Mouse (Mus musculus) hindbrain, embryonic 15.5 days (tissue): ENCODE measurements around the gene Hsh2d. TPM values are rescaled to one million over a fixed set of nuclear protein-coding genes. Genes with fewer than 3 reads are reported as not detected.

Source experiments
- ATAC-seq: fragments of 200-750 bp; cut with Nextera tagmentation; 2 replicates; pipeline ENCODE4 v1.8.0; 2017; ENCODE audit warnings: low read depth, moderate number of reproducible peaks, moderate TSS enrichment; ENCODE audit not compliant: low FRiP score
- H3K27ac ChIP-seq: fragments of 300-500 bp; sonication (generic); replicated peaks from 2 replicates; pipeline ENCODE4 v1.5.1; 2015; ENCODE audit warnings: mild to moderate bottlenecking, inconsistent platforms
- H3K27me3 ChIP-seq: fragments of 300-500 bp; sonication (generic); 2 replicates; pipeline ENCODE4 v1.6.1; 2015; ENCODE audit warnings: control low read depth, inconsistent platforms
- H3K36me3 ChIP-seq: fragments of 300-500 bp; sonication (generic); 2 replicates; pipeline ENCODE4 v1.6.1; 2015; ENCODE audit warnings: control low read depth, inconsistent platforms
- H3K4me1 ChIP-seq: fragments of 300-500 bp; sonication (generic); replicated peaks from 2 replicates; pipeline ENCODE4 v1.6.1; 2015; ENCODE audit warnings: control low read depth, inconsistent platforms
- H3K4me2 ChIP-seq: fragments of 300-500 bp; sonication (generic); 2 replicates; pipeline ENCODE4 v1.6.1; 2015; ENCODE audit warnings: moderate library complexity, mild to moderate bottlenecking, inconsistent platforms
- H3K4me3 ChIP-seq: fragments of 300-500 bp; sonication (generic); 2 replicates; pipeline ENCODE4 v1.5.1; 2015; ENCODE audit warnings: mild to moderate bottlenecking, inconsistent platforms
- H3K9ac ChIP-seq: fragments of 300-500 bp; sonication (generic); 2 replicates; pipeline ENCODE4 v1.6.1; 2015; ENCODE audit warnings: inconsistent platforms
- H3K9me3 ChIP-seq: fragments of 300-500 bp; sonication (generic); 2 replicates; pipeline ENCODE4 v1.6.1; 2016; ENCODE audit warnings: control low read depth, inconsistent platforms
- WGBS: fragments of 180-500 bp; shearing (Covaris S2); methylation state at CpG from one replicate; pipeline ENCODE4 v1.1.7; 2015; 5-methylcytosine and 5-hydroxymethylcytosine counted together
- polyA plus RNA-seq: library from polyadenylated mRNA; unstranded; fragments of >200 nt; fragmentation: Nextera tagmentation; extraction: Ambion mirVana; gene quantifications from 2 replicates; pipeline ENCODE4 v1.2.1, GENCODE M21; 2015

Gene Hsh2d
- polyA plus RNA-seq, 1 experiment from 2014 or later = not detected

DNA sequence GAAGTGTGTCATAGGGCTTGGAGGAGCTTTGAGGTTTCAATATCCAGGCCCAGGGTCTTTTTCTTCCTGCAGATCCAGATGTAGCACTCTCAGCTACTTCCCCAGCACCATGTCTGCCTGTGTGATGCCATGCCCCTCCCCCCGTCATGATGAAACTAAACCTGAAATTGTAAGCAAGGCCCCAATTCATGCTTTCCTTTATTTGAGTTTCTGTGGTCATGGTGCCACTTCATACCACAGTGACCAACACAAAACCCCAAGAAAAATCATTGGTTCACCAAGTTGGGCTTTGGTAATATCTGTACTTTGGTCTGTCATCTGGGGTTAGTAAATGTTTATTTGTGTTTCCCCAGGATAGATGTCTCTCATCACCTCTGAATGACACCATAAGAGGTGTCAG lies 19.1 kb downstream of the Hsh2d start:
- H3K4me3 ChIP-seq = no peak overlapping the region
- WGBS = 73% methylated on average over 1 of the region's 1 CpGs
- H3K27ac ChIP-seq = no peak overlapping the region
- ATAC-seq = no peak
- no peaks in the 10 kb centered on the region for H3K4me1 ChIP-seq
- H3K9me3 ChIP-seq = no peaks in the 10 kb centered on the region; the same call in 1 of the 2 replicates
- no peaks in the 10 kb centered on the region for H3K36me3 ChIP-seq
- no peaks in the 10 kb centered on the region for H3K27me3 ChIP-seq
- no peak overlapping the region for H3K4me2 ChIP-seq
- H3K9ac ChIP-seq = no peak overlapping the region

DNA sequence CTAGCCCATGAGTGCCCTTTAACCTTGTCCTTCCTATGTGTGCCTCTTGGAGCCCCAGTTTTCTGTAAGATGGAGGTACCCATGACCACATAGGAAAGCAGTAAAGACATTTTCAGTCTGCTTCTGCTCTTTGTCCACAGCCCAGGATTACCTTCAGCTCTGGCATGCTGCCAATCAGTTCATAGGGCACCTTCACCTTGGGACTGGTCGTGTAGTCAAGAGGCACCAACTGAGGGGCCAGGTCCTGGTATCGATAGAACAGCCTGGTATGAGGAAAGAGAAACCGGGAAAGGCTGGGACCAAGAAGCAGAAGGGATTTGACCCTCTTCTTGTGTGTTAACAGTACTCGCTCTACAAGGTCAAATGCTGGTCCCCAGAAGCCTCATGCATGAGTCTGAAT lies 20.8 kb downstream of the Hsh2d start:
- no peaks in the 10 kb centered on the region for H3K4me1 ChIP-seq
- no peak overlapping the region for H3K4me2 ChIP-seq
- H3K4me3 ChIP-seq = no peak overlapping the region
- H3K27me3 ChIP-seq = no peaks in the 10 kb centered on the region
- H3K27ac ChIP-seq = no peak overlapping the region
- no peak overlapping the region for H3K9ac ChIP-seq
- whole genome bisulfite sequencing = 83% methylated on average over 4 of the region's 4 CpGs
- no peaks in the 10 kb centered on the region for H3K9me3 ChIP-seq
- H3K36me3 ChIP-seq = no peaks in the 10 kb centered on the region
- no peak for ATAC-seq

DNA sequence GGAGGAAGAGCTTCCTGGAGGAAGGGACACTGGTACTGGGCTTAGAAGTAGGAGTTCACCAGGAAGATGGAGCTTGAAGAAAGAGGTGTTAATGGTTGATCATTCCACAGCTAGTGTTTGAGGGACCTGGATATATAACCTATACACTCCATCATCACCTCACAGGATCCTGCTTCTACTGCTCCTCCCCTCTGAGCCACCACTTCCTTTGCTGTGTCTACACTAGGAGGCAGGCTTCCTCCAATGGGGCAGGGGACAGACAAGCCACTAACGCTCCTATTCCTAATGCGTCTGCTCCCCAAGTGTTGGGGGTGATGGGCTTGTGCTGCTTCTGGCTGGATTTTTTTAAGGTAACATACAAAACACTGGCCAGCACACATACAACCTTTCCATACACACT lies 21.3 kb downstream of the Hsh2d start:
- no peaks in the 10 kb centered on the region for H3K36me3 ChIP-seq
- no peak overlapping the region for H3K4me2 ChIP-seq
- 71% methylated on average over 2 of the region's 2 CpGs for WGBS
- no peak for ATAC-seq
- H3K27me3 ChIP-seq = no peaks in the 10 kb centered on the region
- H3K9ac ChIP-seq = no peak overlapping the region
- H3K4me1 ChIP-seq = no peaks in the 10 kb centered on the region
- no peaks in the 10 kb centered on the region for H3K9me3 ChIP-seq
- no peak overlapping the region for H3K4me3 ChIP-seq
- H3K27ac ChIP-seq = no peak overlapping the region

DNA sequence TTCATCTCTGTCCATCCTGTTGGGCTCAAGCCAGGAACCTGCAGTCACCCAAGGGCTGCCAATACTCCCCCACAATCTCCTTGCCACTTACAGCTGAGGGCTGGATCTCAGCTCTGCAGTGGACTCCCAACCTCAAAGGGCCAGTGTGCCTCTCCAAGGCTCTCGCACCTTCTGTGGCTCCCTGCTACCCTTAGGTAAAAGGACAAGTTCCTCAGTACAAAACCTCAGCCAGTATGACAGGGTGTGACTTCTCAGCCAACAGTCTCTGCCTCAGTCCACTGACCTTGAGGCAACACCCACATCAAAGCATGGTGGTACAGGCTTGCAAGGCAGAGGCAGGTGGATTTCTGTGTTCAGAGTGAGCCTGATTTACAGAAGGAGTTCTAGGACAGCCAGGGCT lies 22.4 kb downstream of the Hsh2d start:
- no peak for ATAC-seq
- Histone ChIP-seq H3K9ac (no peak overlapping the region), H3K4me3 (no peak overlapping the region), H3K9me3 (no peaks in the 10 kb centered on the region), H3K36me3 (no peaks in the 10 kb centered on the region), H3K27ac (no peak overlapping the region), H3K4me2 (no peak overlapping the region), H3K4me1 (no peaks in the 10 kb centered on the region), H3K27me3 (no peaks in the 10 kb centered on the region)
- WGBS = 94% methylated on average over 1 of the region's 1 CpGs

DNA sequence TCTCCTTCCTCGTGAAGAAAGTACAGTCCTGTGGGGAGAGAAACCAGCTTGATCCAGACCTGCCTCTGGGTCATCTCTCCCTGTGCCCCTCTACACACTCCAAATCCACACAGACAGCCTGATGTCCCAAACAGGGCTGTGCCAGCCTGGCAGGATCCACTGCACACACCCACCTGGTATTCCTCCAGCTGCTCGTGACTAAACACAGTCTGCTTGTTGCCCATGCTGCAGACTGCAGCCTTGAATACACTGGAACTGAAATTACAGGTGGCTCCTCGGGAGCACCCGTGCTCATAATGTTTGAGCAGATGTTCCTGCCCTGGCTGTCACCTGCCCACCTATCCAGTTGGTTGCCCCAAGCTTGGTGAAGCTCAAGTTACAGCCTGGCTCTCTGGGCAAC lies 23.3 kb downstream of the Hsh2d start, which contains the start of gene Cib3:
Gene Cib3, minus strand, starts transcription at position 87 of the 400 bp plus-strand sequence.
- no peak within 1 kb of the TSS for H3K27ac ChIP-seq
- no peak within 1 kb of the TSS for H3K4me3 ChIP-seq
- WGBS = 69% methylated on average over 4 of the region's 4 CpGs
- no peaks in the 10 kb centered on the region for H3K4me1 ChIP-seq
- H3K9me3 ChIP-seq = no peaks in the 10 kb centered on the region
- no peak within 1 kb of the TSS for H3K9ac ChIP-seq
- no peak for ATAC-seq
- H3K27me3 ChIP-seq = peaks cover 6% of the 10 kb centered on the region; the same call in 1 of the 2 replicates
- no peak within 1 kb of the TSS for H3K4me2 ChIP-seq
- H3K36me3 ChIP-seq = no peaks in the 10 kb centered on the region

DNA sequence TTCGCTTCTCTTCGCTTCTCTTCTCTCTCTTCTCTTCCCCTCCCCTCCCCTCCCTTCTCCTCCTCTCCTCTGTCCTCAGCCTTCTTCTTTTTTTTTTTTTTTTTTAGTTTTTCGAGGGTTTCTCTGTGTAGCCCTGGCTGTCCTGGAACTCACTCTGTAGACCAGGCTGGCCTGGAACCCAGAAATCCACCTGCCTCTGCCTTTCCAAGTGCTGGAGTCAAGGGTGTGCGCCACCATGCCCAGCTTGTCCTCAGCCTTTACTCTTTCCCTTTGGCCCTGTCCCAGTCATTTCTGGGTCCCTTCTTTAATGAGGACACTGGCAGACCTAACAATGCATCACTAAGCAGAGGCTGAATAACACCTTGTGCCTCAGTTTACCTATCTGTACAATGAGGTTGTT lies 24.1 kb downstream of the Hsh2d start, which contains the start of gene Gm11034:
Gene Gm11034, minus strand, starts transcription at position 101 of the 400 bp plus-strand sequence.
- H3K27me3 ChIP-seq = peaks cover 8% of the 10 kb centered on the region; the same call in 1 of the 2 replicates
- H3K9ac ChIP-seq = no peak within 1 kb of the TSS
- no peaks in the 10 kb centered on the region for H3K9me3 ChIP-seq
- H3K27ac ChIP-seq = no peak within 1 kb of the TSS
- WGBS = 76% methylated on average over 4 of the region's 4 CpGs
- no peak within 1 kb of the TSS for H3K4me2 ChIP-seq
- no peaks in the 10 kb centered on the region for H3K4me1 ChIP-seq
- H3K4me3 ChIP-seq = no peak within 1 kb of the TSS
- no peak for ATAC-seq
- H3K36me3 ChIP-seq = no peaks in the 10 kb centered on the region

DNA sequence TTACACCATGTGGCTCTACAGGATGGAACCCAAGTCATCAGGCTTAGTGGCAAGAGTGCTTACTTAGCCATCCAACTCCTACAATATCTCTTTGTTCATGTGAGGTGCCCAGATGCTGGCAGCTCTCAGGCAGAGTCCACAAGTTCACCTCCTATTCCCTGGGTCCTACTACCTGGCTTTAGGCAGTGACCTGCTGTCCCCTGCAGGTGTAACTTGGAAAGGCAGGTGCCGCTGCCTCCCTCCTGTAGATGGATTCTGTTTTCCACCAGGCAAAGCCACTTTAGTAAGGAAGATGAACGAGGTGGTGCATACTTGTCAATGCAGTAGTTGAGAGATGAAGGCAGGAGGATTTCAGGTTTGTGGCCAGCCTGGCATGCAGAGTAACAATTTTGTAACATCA lies 25.6 kb downstream of the Hsh2d start:
- no peak for ATAC-seq
- Histone ChIP-seq H3K4me1 (no peaks in the 10 kb centered on the region), H3K4me2 (no peak overlapping the region), H3K9ac (no peak overlapping the region), H3K27me3 (peaks cover 8% of the 10 kb centered on the region; the same call in 1 of the 2 replicates), H3K27ac (no peak overlapping the region), H3K4me3 (no peak overlapping the region), H3K36me3 (no peaks in the 10 kb centered on the region), H3K9me3 (no peaks in the 10 kb centered on the region)
- 41% methylated on average over 2 of the region's 2 CpGs for WGBS

DNA sequence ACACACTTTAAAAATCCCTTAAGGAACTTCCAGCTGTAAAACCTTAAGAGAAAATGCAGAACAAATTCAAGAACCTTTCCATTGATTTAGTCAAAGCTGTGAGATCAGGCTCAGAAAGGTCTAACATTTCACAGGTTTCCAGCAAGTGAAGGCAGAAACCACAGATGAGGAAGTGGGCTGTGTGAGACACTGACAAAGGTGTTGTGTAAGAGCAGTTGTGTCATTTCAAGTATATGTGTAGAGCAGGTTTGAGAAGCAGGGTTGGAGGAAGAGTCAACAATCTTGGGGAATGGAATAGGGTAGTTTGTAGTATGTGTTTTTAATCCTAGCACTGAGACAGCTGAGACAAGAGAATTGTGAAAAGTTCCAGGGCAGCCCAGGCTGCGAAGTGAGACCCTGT lies 26.4 kb downstream of the Hsh2d start:
- WGBS = 30% methylated on average over 1 of the region's 1 CpGs
- no peak overlapping the region for H3K4me2 ChIP-seq
- no peaks in the 10 kb centered on the region for H3K36me3 ChIP-seq
- H3K9me3 ChIP-seq = no peaks in the 10 kb centered on the region
- no peak overlapping the region for H3K4me3 ChIP-seq
- H3K4me1 ChIP-seq = peaks cover 7% of the 10 kb centered on the region
- peaks cover 8% of the 10 kb centered on the region; the same call in 1 of the 2 replicates for H3K27me3 ChIP-seq
- no peak overlapping the region for H3K27ac ChIP-seq
- H3K9ac ChIP-seq = no peak overlapping the region
- no peak for ATAC-seq

DNA sequence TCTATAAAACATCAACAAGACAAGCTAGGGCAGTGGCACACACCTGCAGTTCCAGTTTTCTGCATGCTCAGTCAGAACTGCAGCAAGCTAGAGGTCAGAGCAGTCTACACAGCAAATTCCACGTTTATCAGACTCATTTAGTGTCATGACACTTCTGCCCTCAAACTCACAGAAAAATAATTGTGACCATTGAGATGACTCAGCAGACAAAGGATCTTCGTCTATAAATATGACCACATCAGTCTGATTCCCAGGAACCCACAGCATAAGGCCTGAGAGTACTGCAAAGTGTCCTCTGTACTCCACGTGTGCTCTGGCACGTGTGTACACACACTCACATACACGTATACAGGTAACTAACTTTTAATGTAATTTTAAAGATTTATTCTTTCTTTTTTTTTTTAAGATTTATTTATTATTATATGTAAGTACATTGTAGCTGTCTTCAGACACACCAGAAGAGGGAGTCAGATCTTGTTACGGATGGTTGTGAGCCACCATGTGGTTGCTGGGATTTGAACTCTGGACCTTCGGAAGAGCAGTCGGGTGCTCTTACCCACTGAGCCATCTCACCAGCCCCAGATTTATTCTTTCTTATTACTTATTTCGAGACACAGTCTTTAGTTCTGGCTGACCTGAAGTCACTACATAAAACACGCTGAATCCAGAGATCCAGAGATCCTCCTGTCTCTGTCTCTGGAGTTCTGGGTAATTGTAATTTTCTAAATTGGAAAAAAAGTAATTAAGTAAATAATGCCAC lies 29.5 kb downstream of the Hsh2d start:
- H3K4me3 ChIP-seq = peak overlapping the region; percentile 78
- H3K27me3 ChIP-seq = peaks cover 8% of the 10 kb centered on the region; the same call in 1 of the 2 replicates
- peak overlapping the region; percentile 62 for H3K27ac ChIP-seq
- H3K9ac ChIP-seq = no peak overlapping the region
- peak overlapping the region; percentile 76 for H3K4me2 ChIP-seq
- ATAC-seq = peak; percentile 49; the same call in 1 of the 2 replicates
- H3K9me3 ChIP-seq = no peaks in the 10 kb centered on the region
- H3K4me1 ChIP-seq = peaks cover 17% of the 10 kb centered on the region
- H3K36me3 ChIP-seq = peaks cover 23% of the 10 kb centered on the region
- 75% methylated on average over 10 of the region's 10 CpGs for WGBS

DNA sequence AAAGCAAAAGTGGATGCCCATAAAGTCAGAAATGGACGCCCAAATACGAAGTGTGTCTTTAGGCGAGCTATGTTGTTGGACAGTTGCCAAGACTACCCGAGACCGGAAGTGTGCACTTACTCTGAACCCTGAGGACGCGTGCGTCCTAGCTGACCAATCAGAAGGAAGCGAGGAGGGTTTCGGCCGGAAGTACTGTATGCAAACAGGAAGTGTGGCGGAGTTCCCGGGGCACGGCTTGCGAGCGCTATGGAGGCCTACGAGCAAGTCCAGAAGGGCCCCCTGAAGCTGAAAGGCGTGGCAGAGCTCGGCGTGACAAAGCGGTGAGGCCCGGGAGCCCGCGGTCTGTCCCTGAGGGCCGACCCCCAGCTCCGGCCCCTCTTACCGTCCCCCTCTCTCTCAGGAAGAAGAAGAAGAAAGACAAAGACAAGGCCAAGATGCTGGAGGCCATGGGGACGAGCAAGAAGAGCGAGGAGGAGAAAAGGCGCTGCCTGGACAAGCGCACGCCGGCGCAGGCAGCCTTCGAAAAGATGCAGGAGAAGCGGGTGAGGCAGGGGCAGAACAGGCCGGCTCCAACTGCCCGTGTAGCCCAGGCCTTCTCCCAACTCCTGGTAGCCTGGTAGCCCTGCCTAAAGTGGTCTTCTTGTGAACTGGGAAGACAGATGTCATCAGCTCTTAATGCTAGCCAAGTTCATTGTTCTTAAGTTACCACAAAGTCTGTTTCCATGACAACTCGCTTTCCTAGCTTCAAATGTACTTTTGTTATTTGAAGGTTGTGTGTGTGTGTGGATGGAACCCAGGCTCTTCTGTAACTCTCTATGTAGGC lies 30.3 kb downstream of the Hsh2d start, which contains the start of gene Fam32a:
Gene Fam32a, plus strand, starts transcription at position 190 of the 823 bp plus-strand sequence.
- 19% methylated on average over 39 of the region's 39 CpGs for WGBS
- Histone ChIP-seq H3K4me3 (peak within 1 kb of the TSS; percentile 78), H3K4me1 (peaks cover 17% of the 10 kb centered on the region), H3K27ac (peak within 1 kb of the TSS; percentile 76), H3K27me3 (peaks cover 8% of the 10 kb centered on the region; the same call in 1 of the 2 replicates), H3K9me3 (no peaks in the 10 kb centered on the region), H3K9ac (peak within 1 kb of the TSS; percentile 62), H3K4me2 (peak within 1 kb of the TSS; percentile 76), H3K36me3 (peaks cover 25% of the 10 kb centered on the region)
- peak; percentile 98 for ATAC-seq

DNA sequence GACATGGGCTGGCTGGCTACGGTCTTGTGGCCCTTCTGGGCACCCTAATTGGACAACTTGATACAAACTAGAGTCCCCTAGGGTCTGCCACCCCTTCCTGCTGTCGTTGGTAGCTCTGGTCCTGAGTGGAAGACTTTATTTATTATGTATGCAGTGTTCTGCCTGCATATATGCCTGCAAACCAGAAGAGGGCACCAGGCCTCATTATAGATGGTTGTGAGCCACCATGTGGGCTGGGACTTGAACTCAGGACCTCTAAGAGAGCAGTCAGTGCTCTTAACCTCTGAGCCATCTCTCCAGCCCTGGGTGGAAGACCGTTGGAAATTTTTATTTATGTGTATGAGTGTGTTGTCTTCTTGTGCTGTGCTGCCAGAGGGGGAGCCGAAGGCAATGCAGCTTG lies 31.3 kb downstream of the Hsh2d start:
- WGBS = 87% methylated on average over 4 of the region's 4 CpGs
- H3K9ac ChIP-seq = no peak overlapping the region
- H3K4me3 ChIP-seq = peak overlapping the region; percentile 78
- H3K9me3 ChIP-seq = no peaks in the 10 kb centered on the region
- peaks cover 17% of the 10 kb centered on the region for H3K4me1 ChIP-seq
- peaks cover 25% of the 10 kb centered on the region for H3K36me3 ChIP-seq
- no peak overlapping the region for H3K27ac ChIP-seq
- no peak for ATAC-seq
- H3K27me3 ChIP-seq = peaks cover 8% of the 10 kb centered on the region; the same call in 1 of the 2 replicates
- peak overlapping the region; percentile 76 for H3K4me2 ChIP-seq

DNA sequence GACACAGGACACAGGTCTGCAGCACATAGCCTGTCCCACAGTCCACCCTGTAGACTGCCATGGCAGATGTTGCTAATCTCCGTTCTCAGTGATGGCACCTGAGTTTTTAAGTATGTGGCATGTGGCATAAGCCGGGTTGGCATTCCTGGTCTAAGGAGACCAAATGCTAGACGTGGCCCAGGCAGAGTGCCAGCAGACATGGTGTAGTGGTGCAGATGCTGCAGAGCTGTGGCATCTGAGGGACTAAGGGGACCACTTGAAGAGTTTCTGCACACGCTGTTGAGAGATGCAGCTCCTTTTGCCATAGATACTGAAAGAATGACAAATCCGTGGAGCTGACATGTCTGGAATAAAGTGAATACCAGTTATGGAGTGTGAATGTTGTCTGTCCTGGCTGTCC lies 33.2 kb downstream of the Hsh2d start:
- peaks cover 3% of the 10 kb centered on the region; the same call in 1 of the 2 replicates for H3K27me3 ChIP-seq
- H3K36me3 ChIP-seq = peaks cover 25% of the 10 kb centered on the region

More for the DNA sequence above, 33.2 kb downstream of the Hsh2d start:
- 92% methylated on average over 5 of the region's 5 CpGs for WGBS
- H3K27ac ChIP-seq = no peak overlapping the region
- no peak overlapping the region for H3K4me2 ChIP-seq
- H3K4me1 ChIP-seq = peaks cover 17% of the 10 kb centered on the region
- no peaks in the 10 kb centered on the region for H3K9me3 ChIP-seq
- no peak overlapping the region for H3K4me3 ChIP-seq
- ATAC-seq = no peak
- no peak overlapping the region for H3K9ac ChIP-seq
